Mouse (Mus musculus): ENCODE results near the gene Bmi1.

Bmi1 gene

GRCm38 (mm10) chr2:18724462-18724861, 47.6 kb downstream of the Bmi1 start:
- DNase-seq (ENCODE audit: low spot score in 2 of 2) = no peak

GRCm38 (mm10) chr2:18725880-18726279, 49.1 kb downstream of the Bmi1 start:
- no peak for DNase-seq (ENCODE audit: low spot score in 2 of 2)

DNA sequence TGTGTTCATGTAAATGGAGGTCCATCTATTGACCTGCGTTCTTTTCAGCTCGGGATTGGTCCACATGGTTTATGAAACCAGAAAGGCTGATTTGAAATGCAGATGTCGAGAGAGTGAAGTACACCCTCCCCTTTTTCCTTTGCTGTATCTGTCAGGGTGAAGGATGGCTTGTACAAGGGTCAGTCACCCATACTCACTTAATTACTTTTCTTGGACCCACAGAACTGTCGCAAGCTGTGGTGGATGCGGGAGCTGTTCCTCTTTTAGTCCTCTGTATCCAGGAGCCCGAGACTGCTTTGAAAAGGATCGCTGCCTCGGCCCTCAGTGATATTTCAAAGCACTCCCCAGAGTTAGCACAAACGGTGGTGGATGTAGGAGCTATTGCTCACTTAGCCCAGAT, 54.9 kb downstream of the Bmi1 start:
- no peak for DNase-seq (ENCODE audit: low spot score in 2 of 2)

- DNase-seq (ENCODE audit: low spot score in 2 of 2) = no peak
Observed at GRCm38 (mm10) chr2:18734394-18735127, 57.7 kb downstream of the Bmi1 start.
